Mouse (Mus musculus) limb, embryonic 14.5 days (tissue): ENCODE measurements around the gene Serpina3n. TPM values are rescaled to one million over a fixed set of nuclear protein-coding genes. Genes with fewer than 3 reads are reported as not detected.

Experiments used
- ATAC-seq: fragments of 200-750 bp; cut with Nextera tagmentation; 2 replicates; pipeline ENCODE4 v1.8.0; 2017; ENCODE audit warnings: low read depth, moderate number of reproducible peaks, moderate TSS enrichment; ENCODE audit not compliant: low FRiP score
- DNase-seq: peaks from one replicate; pipeline ENCODE4 v3.0.0-alpha.2; 2015; ENCODE audit warnings: low spot score
- H3K27ac ChIP-seq: fragments of 300-500 bp; sonication (generic); replicated peaks from 2 replicates; pipeline ENCODE4 v1.5.1; 2014; ENCODE audit warnings: low read depth, mild to moderate bottlenecking, low read length, moderate library complexity, mixed read lengths
- H3K27me3 ChIP-seq: fragments of 300-500 bp; sonication (generic); 2 replicates; pipeline ENCODE4 v1.6.1; 2014; ENCODE audit warnings: low read length, mixed read lengths; ENCODE audit not compliant: control insufficient read depth, insufficient read depth
- H3K36me3 ChIP-seq: fragments of 300-500 bp; sonication (generic); 2 replicates; pipeline ENCODE4 v1.6.1; 2014; ENCODE audit warnings: mild to moderate bottlenecking, low read length, moderate library complexity, mixed read lengths; ENCODE audit not compliant: control insufficient read depth, insufficient read depth
- H3K4me1 ChIP-seq: fragments of 300-500 bp; sonication (generic); 2 replicates; pipeline ENCODE4 v1.6.1; 2014; ENCODE audit warnings: antibody characterized with exemption, low read length, mixed read lengths; ENCODE audit not compliant: control insufficient read depth, insufficient read depth
- H3K4me2 ChIP-seq: fragments of 300-500 bp; sonication (generic); replicated peaks from 2 replicates; pipeline ENCODE4 v1.6.1; 2014; ENCODE audit warnings: low read depth, mild to moderate bottlenecking, low read length, moderate library complexity; ENCODE audit not compliant: severe bottlenecking
- H3K4me3 ChIP-seq: fragments of 300-500 bp; sonication (generic); replicated peaks from 2 replicates; pipeline ENCODE4 v1.5.1; 2014; ENCODE audit warnings: low read length
- H3K9ac ChIP-seq: fragments of 300-500 bp; sonication (generic); 2 replicates; pipeline ENCODE4 v1.6.1; 2014; ENCODE audit warnings: mild to moderate bottlenecking, low read depth, low read length, moderate library complexity; ENCODE audit not compliant: severe bottlenecking
- H3K9me3 ChIP-seq: fragments of 300-500 bp; sonication (generic); 2 replicates; pipeline ENCODE4 v1.6.1; 2016; ENCODE audit warnings: low read length; ENCODE audit not compliant: control insufficient read depth
- POLR2A ChIP-seq: fragments of 200-500 bp; IDR thresholded peaks from 2 replicates; pipeline ENCODE4 v1.8.0; 2012; ENCODE audit warnings: inconsistent platforms, mild to moderate bottlenecking, moderate library complexity, borderline replicate concordance; ENCODE audit not compliant: insufficient read depth, insufficient read length; ENCODE audit errors: extremely low read depth
- WGBS: fragments of 180-500 bp; shearing (Covaris S2); extraction: QIAGEN DNeasy Blood & Tissue Kit; methylation state at CpG from one replicate; pipeline ENCODE4 v1.1.7; 2014; 5-methylcytosine and 5-hydroxymethylcytosine counted together
- polyA plus RNA-seq, 2 experiments: library from polyadenylated mRNA; depleted of rRNA in 1 of 2; stranded (reverse) in 1 of 2; unstranded in 1 of 2; fragments of >200 nt; fragmentation: Nextera tagmentation in 1 of 2; extraction: Ambion mirVana in 1 of 2; gene quantifications; 2 replicates each; pipeline versions ENCODE4 v1.2.1 to v1.2.3; 2012 to 2014

The Serpina3n gene
- polyA plus RNA-seq, 2 experiments: 0.87 to 7.4 TPM

DNA sequence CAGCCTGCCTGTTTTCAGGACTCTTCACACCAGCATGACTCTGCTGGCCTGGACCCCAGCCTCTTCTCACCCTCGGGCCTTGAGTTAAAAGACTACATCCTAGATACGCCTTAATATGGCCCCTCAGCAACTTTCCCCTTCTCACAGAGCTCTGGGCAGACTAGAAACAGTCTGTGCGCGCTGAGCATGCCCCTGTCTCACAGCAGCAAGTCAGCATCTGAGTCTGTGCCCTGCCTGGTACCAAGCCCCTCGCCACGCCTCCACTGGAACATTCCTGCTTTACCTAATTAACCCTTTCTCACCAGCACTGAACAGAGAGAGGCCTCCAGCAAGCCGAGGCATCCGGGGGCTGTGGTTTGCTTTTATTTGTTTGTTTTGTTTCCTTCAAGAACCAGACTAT is 54.8 kb downstream of the Serpina3n start:
- no peak for TF ChIP-seq POLR2A
- peaks cover 13% of the 10 kb centered on the region for H3K4me1 ChIP-seq
- ATAC-seq: no peak
- no peak overlapping the region for H3K4me2 ChIP-seq
- no peak overlapping the region; the same call in 1 of the 2 replicates for H3K9ac ChIP-seq
- no peak overlapping the region for H3K4me3 ChIP-seq
- DNase-seq: no peak
- no peaks in the 10 kb centered on the region for H3K36me3 ChIP-seq
- H3K9me3 ChIP-seq: no peaks in the 10 kb centered on the region
- H3K27ac ChIP-seq: no peak overlapping the region
- WGBS: 4% methylated on average over 8 of the region's 8 CpGs
- no peaks in the 10 kb centered on the region for H3K27me3 ChIP-seq

Other genes starting within 250 kb of the Serpina3n start
- gene Serpina3f, start 192.2 kb upstream of the Serpina3n start, polyA plus RNA-seq (2012; rRNA removed): 0.05 TPM in 1 of 2 replicates, not detected in the other
- gene Serpina3f, start 192.2 kb upstream of the Serpina3n start, polyA plus RNA-seq (2014; fragmentation: Nextera tagmentation; extraction: Ambion mirVana): not detected in 2 replicates
- 0.82 and 1.1 TPM in 2 replicates for gene Serpina3g, start 170.5 kb upstream of the Serpina3n start, polyA plus RNA-seq (2012; rRNA removed)
- gene Serpina3g, start 170.5 kb upstream of the Serpina3n start, polyA plus RNA-seq (2014; fragmentation: Nextera tagmentation; extraction: Ambion mirVana): 0.87 and 1.1 TPM in 2 replicates
- 0.27 and 0.55 TPM in 2 replicates for gene Serpina3i, start 143.6 kb upstream of the Serpina3n start, polyA plus RNA-seq (2012; rRNA removed)
- gene Serpina3i, start 143.6 kb upstream of the Serpina3n start, polyA plus RNA-seq (2014; fragmentation: Nextera tagmentation; extraction: Ambion mirVana): 0.69 and 1.4 TPM in 2 replicates
- gene Serpina3j, start 92.2 kb upstream of the Serpina3n start, polyA plus RNA-seq (2012; rRNA removed): 0.22 and 0.36 TPM in 2 replicates
- gene Serpina3j, start 92.2 kb upstream of the Serpina3n start, polyA plus RNA-seq (2014; fragmentation: Nextera tagmentation; extraction: Ambion mirVana): 0.32 and 0.72 TPM in 2 replicates
- not detected in 2 replicates for gene Serpina3k, start 68.2 kb upstream of the Serpina3n start, polyA plus RNA-seq (2012; rRNA removed)
- not detected in 2 replicates for gene Serpina3k, start 68.2 kb upstream of the Serpina3n start, polyA plus RNA-seq (2014; fragmentation: Nextera tagmentation; extraction: Ambion mirVana)
- not detected in 2 replicates for gene Serpina3m, start 68.2 kb upstream of the Serpina3n start, polyA plus RNA-seq (2012; rRNA removed)
- gene Serpina3m, start 68.2 kb upstream of the Serpina3n start, polyA plus RNA-seq (2014; fragmentation: Nextera tagmentation; extraction: Ambion mirVana): not detected in 2 replicates
- gene Gsc, start 66.6 kb downstream of the Serpina3n start, polyA plus RNA-seq (2012; rRNA removed): 17.7 and 26.3 TPM in 2 replicates
- 9.7 and 11.3 TPM in 2 replicates for gene Gsc, start 66.6 kb downstream of the Serpina3n start, polyA plus RNA-seq (2014; fragmentation: Nextera tagmentation; extraction: Ambion mirVana)